8 mouse cellular contexts compared by ENCODE assay signal in the genomic region with DNA sequence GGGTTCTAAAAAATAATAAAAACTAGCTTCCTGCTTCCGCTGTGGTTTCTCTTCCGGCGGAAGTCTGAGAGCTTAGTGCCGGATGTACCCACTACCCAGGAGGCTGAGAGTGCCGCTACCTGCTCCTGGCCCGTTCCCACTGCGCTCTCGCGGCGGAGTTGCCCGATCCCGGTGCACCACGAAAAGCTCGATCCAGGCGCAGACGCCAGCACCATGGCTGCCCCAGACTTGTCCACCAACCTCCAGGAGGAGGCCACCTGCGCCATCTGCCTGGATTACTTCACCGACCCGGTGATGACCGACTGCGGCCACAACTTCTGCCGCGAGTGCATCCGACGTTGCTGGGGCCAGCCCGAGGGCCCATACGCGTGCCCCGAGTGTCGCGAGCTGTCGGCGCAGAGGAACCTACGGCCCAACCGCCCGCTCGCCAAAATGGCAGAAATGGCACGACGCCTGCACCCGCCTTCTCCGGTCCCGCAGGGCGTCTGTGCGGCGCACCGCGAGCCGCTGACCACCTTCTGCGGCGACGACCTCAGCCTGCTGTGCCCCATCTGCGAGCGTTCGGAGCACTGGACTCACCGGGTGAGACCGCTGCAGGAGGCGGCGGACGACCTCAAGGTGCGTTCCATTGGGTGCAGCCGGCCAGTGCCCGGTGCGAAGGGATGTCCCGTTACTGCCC. TPM values are rescaled to one million over a fixed set of nuclear protein-coding genes. Genes with fewer than 3 reads are reported as not detected.
A peak's percentile ranks its signal among the peaks of the same experiment; 100 is the strongest.
DNase-seq lines count a peak whose midpoint lies in the region; ATAC-seq lines count a peak whose summit lies in the region.

TSS of gene Trim11 (plus strand) at position 67 of the 679 bp plus-strand sequence.

- DNase-seq in B cell, adult 2 months = peak; percentile 74 to 79
- peak; percentile 80 for DNase-seq in adrenal gland, adult 2 months
- peak; percentile 82 for DNase-seq in naive thymus-derived CD4-positive, alpha-beta T cell, adult 2 months (ENCODE audit: low read depth)

- H3K9ac ChIP-seq in embryonic facial prominence, embryonic 12.5 days = peak within 1 kb of the TSS; percentile 89
- H3K9ac ChIP-seq in heart, embryonic 11.5 days (ENCODE audit: low read depth, low read length) = peak within 1 kb of the TSS; percentile 95
- H3K9ac ChIP-seq in kidney, embryonic 14.5 days (ENCODE audit: low read depth, low read length) = peak within 1 kb of the TSS; percentile 84
- H3K9ac ChIP-seq in liver, embryonic 12.5 days = peak within 1 kb of the TSS; percentile 95
- peak within 1 kb of the TSS; percentile 92 for H3K9ac ChIP-seq in stomach, embryonic 16.5 days (ENCODE audit: low read length)

- H3K4me2 ChIP-seq in embryonic facial prominence, embryonic 12.5 days (replicated peaks) = peak within 1 kb of the TSS; percentile 98
- H3K4me2 ChIP-seq in heart, embryonic 11.5 days = peak within 1 kb of the TSS; percentile 97
- peak within 1 kb of the TSS; percentile 78 for H3K4me2 ChIP-seq in kidney, embryonic 14.5 days (replicated peaks; ENCODE audit: low read depth, low read length)
- peak within 1 kb of the TSS; percentile 91 for H3K4me2 ChIP-seq in liver, embryonic 12.5 days
- peak within 1 kb of the TSS; percentile 99 for H3K4me2 ChIP-seq in stomach, embryonic 16.5 days (ENCODE audit: low read depth, low read length)

- peaks cover 15% of the 10 kb centered on the region for H3K36me3 ChIP-seq in embryonic facial prominence, embryonic 12.5 days
- H3K36me3 ChIP-seq in heart, embryonic 11.5 days (ENCODE audit: control insufficient read depth, insufficient read depth, low read length) = 0 out of 2 replicates have a peak, but pooled peaks cover 2% of the 10 kb centered on the region
- H3K36me3 ChIP-seq in kidney, embryonic 14.5 days (ENCODE audit: control insufficient read depth, insufficient read depth, low read length) = peaks cover 17% of the 10 kb centered on the region
- peaks cover 40% of the 10 kb centered on the region for H3K36me3 ChIP-seq in liver, embryonic 12.5 days
- H3K36me3 ChIP-seq in stomach, embryonic 16.5 days (ENCODE audit: control insufficient read depth, insufficient read depth, low read length) = peaks cover 7% of the 10 kb centered on the region

- H3K27ac ChIP-seq in embryonic facial prominence, embryonic 12.5 days = peak within 1 kb of the TSS; percentile 69
- H3K27ac ChIP-seq in heart, embryonic 11.5 days (ENCODE audit: low read depth, low read length) = peak within 1 kb of the TSS; percentile 80
- peak within 1 kb of the TSS; percentile 81 for H3K27ac ChIP-seq in kidney, embryonic 14.5 days (ENCODE audit: low read depth, low read length)
- peak within 1 kb of the TSS; percentile 88 for H3K27ac ChIP-seq in liver, embryonic 12.5 days
- peak within 1 kb of the TSS; percentile 80 for H3K27ac ChIP-seq in stomach, embryonic 16.5 days (ENCODE audit: low read length)

- H3K4me3 ChIP-seq in embryonic facial prominence, embryonic 12.5 days = peak within 1 kb of the TSS; percentile 98
- H3K4me3 ChIP-seq in heart, embryonic 11.5 days (ENCODE audit: low read depth, low read length) = peak within 1 kb of the TSS; percentile 99
- peak within 1 kb of the TSS; percentile 87 for H3K4me3 ChIP-seq in kidney, embryonic 14.5 days (ENCODE audit: low read length)
- H3K4me3 ChIP-seq in liver, embryonic 12.5 days = peak within 1 kb of the TSS; percentile 96
- H3K4me3 ChIP-seq in stomach, embryonic 16.5 days (replicated peaks; ENCODE audit: low read length) = peak within 1 kb of the TSS; percentile 76

- ATAC-seq in embryonic facial prominence, embryonic 12.5 days (ENCODE audit: insufficient number of reproducible peaks, insufficient read depth, low FRiP score, low TSS enrichment) = peak; percentile 36
- peak; percentile 58; the same call in 1 of the 2 replicates for ATAC-seq in heart, embryonic 11.5 days (replicated peaks; ENCODE audit: insufficient number of reproducible peaks, low FRiP score, low TSS enrichment)
- peak; percentile 82 for ATAC-seq in kidney, embryonic 14.5 days (ENCODE audit: low FRiP score, low TSS enrichment)
- peak; percentile 65 for ATAC-seq in liver, embryonic 12.5 days
- ATAC-seq in stomach, embryonic 16.5 days (ENCODE audit: insufficient read depth, low FRiP score) = peak; percentile 54

- H3K9me3 ChIP-seq in embryonic facial prominence, embryonic 12.5 days = no peaks in the 10 kb centered on the region
- no peaks in the 10 kb centered on the region for H3K9me3 ChIP-seq in heart, embryonic 11.5 days (replicated peaks; ENCODE audit: control insufficient read depth, low read length)
- no peaks in the 10 kb centered on the region for H3K9me3 ChIP-seq in kidney, embryonic 14.5 days (ENCODE audit: control insufficient read depth, low read length)
- no peaks in the 10 kb centered on the region for H3K9me3 ChIP-seq in liver, embryonic 12.5 days (replicated peaks)
- H3K9me3 ChIP-seq in stomach, embryonic 16.5 days (replicated peaks; ENCODE audit: control insufficient read depth, low read length) = no peaks in the 10 kb centered on the region

- peaks cover 33% of the 10 kb centered on the region for H3K4me1 ChIP-seq in embryonic facial prominence, embryonic 12.5 days
- peaks cover 19% of the 10 kb centered on the region for H3K4me1 ChIP-seq in heart, embryonic 11.5 days (ENCODE audit: control insufficient read depth, insufficient read depth, low read length)
- peaks cover 22% of the 10 kb centered on the region for H3K4me1 ChIP-seq in kidney, embryonic 14.5 days (ENCODE audit: control insufficient read depth, insufficient read depth, low read length)
- peaks cover 73% of the 10 kb centered on the region for H3K4me1 ChIP-seq in liver, embryonic 12.5 days
- peaks cover 28% of the 10 kb centered on the region for H3K4me1 ChIP-seq in stomach, embryonic 16.5 days (ENCODE audit: control insufficient read depth, insufficient read depth, low read length)

- no peaks in the 10 kb centered on the region for H3K27me3 ChIP-seq in embryonic facial prominence, embryonic 12.5 days
- no peaks in the 10 kb centered on the region for H3K27me3 ChIP-seq in heart, embryonic 11.5 days (ENCODE audit: control insufficient read depth, insufficient read depth, low read length)
- H3K27me3 ChIP-seq in kidney, embryonic 14.5 days (ENCODE audit: control insufficient read depth, insufficient read depth, low read length) = no peaks in the 10 kb centered on the region
- no peaks in the 10 kb centered on the region for H3K27me3 ChIP-seq in liver, embryonic 12.5 days (replicated peaks)
- H3K27me3 ChIP-seq in stomach, embryonic 16.5 days (ENCODE audit: control insufficient read depth, insufficient read depth, low read length) = no peaks in the 10 kb centered on the region

- WGBS in embryonic facial prominence, embryonic 12.5 days = under 1% methylated on average over 64 of the region's 64 CpGs
- WGBS in heart, embryonic 11.5 days (ENCODE audit: insufficient replicate concordance) = under 1% methylated on average over 64 of the region's 64 CpGs
- under 1% methylated on average over 64 of the region's 64 CpGs for WGBS in kidney, embryonic 14.5 days
- WGBS in liver, embryonic 12.5 days (ENCODE audit: insufficient replicate concordance) = 1% methylated on average over 64 of the region's 64 CpGs
- under 1% methylated on average over 64 of the region's 64 CpGs for WGBS in stomach, embryonic 16.5 days

RNA-seq across cellular contexts. Expression of gene Trim11, which starts in this region (rescaled TPM):
- 10 to 100 TPM; 21.3 to 23.4 TPM for total RNA-seq in adrenal gland, adult 2 months (2021)
- polyA plus RNA-seq in adrenal gland, adult 2 months (2012; rRNA removed) = 45.2 and 45.7 TPM in 2 replicates
- polyA plus RNA-seq in embryonic facial prominence, embryonic 12.5 days (2016; fragmentation: Nextera tagmentation; extraction: Ambion mirVana) = 22.7 and 23.3 TPM in 2 replicates
- 26.1 and 27.5 TPM in 2 replicates for polyA plus RNA-seq in heart, embryonic 11.5 days (2014; fragmentation: Nextera tagmentation; extraction: Ambion mirVana)
- polyA plus RNA-seq in kidney, embryonic 14.5 days (2014; fragmentation: Nextera tagmentation; extraction: Ambion mirVana) = 16.7 and 19.8 TPM in 2 replicates
- 11.2 and 11.5 TPM in 2 replicates for polyA plus RNA-seq in liver, embryonic 12.5 days (2016; fragmentation: Nextera tagmentation; extraction: Ambion mirVana)
- 20.5 and 20.8 TPM in 2 replicates for polyA plus RNA-seq in stomach, embryonic 16.5 days (2015; fragmentation: Nextera tagmentation; extraction: Ambion mirVana)

Comparison
In these comparisons a context has a peak if more than half of its experiments do, and no peak if none do; other contexts are left out.
1. Peak in every context shown above with its lines: DNase-seq, ATAC-seq, H3K4me3 ChIP-seq and H3K27ac ChIP-seq.